Mouse (Mus musculus) hindbrain, embryonic 15.5 days (tissue): Measurements from ENCODE around the gene Abtb1. TPM values are rescaled to one million over a fixed set of nuclear protein-coding genes. Genes with fewer than 3 reads are reported as not detected.
A peak's percentile ranks its signal among the peaks of the same experiment; 100 is the strongest.

ENCODE experiments used
- ATAC-seq: fragments of 200-750 bp; cut with Nextera tagmentation; 2 replicates; pipeline ENCODE4 v1.8.0; 2017; ENCODE audit warnings: low read depth, moderate number of reproducible peaks, moderate TSS enrichment; ENCODE audit not compliant: low FRiP score
- H3K27ac ChIP-seq: fragments of 300-500 bp; sonication (generic); replicated peaks from 2 replicates; pipeline ENCODE4 v1.5.1; 2015; ENCODE audit warnings: mild to moderate bottlenecking, inconsistent platforms
- H3K27me3 ChIP-seq: fragments of 300-500 bp; sonication (generic); 2 replicates; pipeline ENCODE4 v1.6.1; 2015; ENCODE audit warnings: control low read depth, inconsistent platforms
- H3K36me3 ChIP-seq: fragments of 300-500 bp; sonication (generic); 2 replicates; pipeline ENCODE4 v1.6.1; 2015; ENCODE audit warnings: control low read depth, inconsistent platforms
- H3K4me1 ChIP-seq: fragments of 300-500 bp; sonication (generic); replicated peaks from 2 replicates; pipeline ENCODE4 v1.6.1; 2015; ENCODE audit warnings: control low read depth, inconsistent platforms
- H3K4me2 ChIP-seq: fragments of 300-500 bp; sonication (generic); 2 replicates; pipeline ENCODE4 v1.6.1; 2015; ENCODE audit warnings: moderate library complexity, mild to moderate bottlenecking, inconsistent platforms
- H3K4me3 ChIP-seq: fragments of 300-500 bp; sonication (generic); 2 replicates; pipeline ENCODE4 v1.5.1; 2015; ENCODE audit warnings: mild to moderate bottlenecking, inconsistent platforms
- H3K9ac ChIP-seq: fragments of 300-500 bp; sonication (generic); 2 replicates; pipeline ENCODE4 v1.6.1; 2015; ENCODE audit warnings: inconsistent platforms
- H3K9me3 ChIP-seq: fragments of 300-500 bp; sonication (generic); 2 replicates; pipeline ENCODE4 v1.6.1; 2016; ENCODE audit warnings: control low read depth, inconsistent platforms
- WGBS: fragments of 180-500 bp; shearing (Covaris S2); methylation state at CpG from one replicate; pipeline ENCODE4 v1.1.7; 2015; 5-methylcytosine and 5-hydroxymethylcytosine counted together
- polyA plus RNA-seq: library from polyadenylated mRNA; unstranded; fragments of >200 nt; fragmentation: Nextera tagmentation; extraction: Ambion mirVana; gene quantifications from 2 replicates; pipeline ENCODE4 v1.2.1, GENCODE M21; 2015

Gene Abtb1
- polyA plus RNA-seq, 1 experiment from 2014 or later, result 40.3 TPM

GRCm38 (mm10) chr6:88826965-88827364 is 14.8 kb downstream of the Abtb1 start:
- Histone ChIP-seq H3K9ac (no peak overlapping the region), H3K4me3 (no peak overlapping the region), H3K4me2 (no peak overlapping the region), H3K9me3 (no peaks in the 10 kb centered on the region), H3K4me1 (peaks cover 12% of the 10 kb centered on the region), H3K36me3 (no peaks in the 10 kb centered on the region), H3K27ac (no peak overlapping the region; the same call in 1 of the 2 replicates), H3K27me3 (no peaks in the 10 kb centered on the region)
- no peak for ATAC-seq
- 67% methylated on average over 3 of the region's 3 CpGs for WGBS

- ATAC-seq, result peak; percentile 44; the same call in 1 of the 2 replicates
- Histone ChIP-seq H3K4me2 (no peak overlapping the region), H3K4me1 (peaks cover 12% of the 10 kb centered on the region), H3K9me3 (no peaks in the 10 kb centered on the region), H3K27ac (no peak overlapping the region; the same call in 1 of the 2 replicates), H3K4me3 (no peak overlapping the region), H3K9ac (no peak overlapping the region), H3K36me3 (no peaks in the 10 kb centered on the region), H3K27me3 (no peaks in the 10 kb centered on the region)
- WGBS, result 35% methylated on average over 6 of the region's 6 CpGs
These were observed 15.2 kb downstream of the Abtb1 start for GRCm38 (mm10) chr6:88826545-88826944.

- Histone ChIP-seq H3K4me1 (peaks cover 9% of the 10 kb centered on the region), H3K9me3 (no peaks in the 10 kb centered on the region), H3K27ac (no peak overlapping the region), H3K9ac (no peak overlapping the region), H3K4me2 (no peak overlapping the region), H3K4me3 (no peak overlapping the region), H3K27me3 (no peaks in the 10 kb centered on the region), H3K36me3 (no peaks in the 10 kb centered on the region)
- no peak for ATAC-seq
- WGBS, result 59% methylated on average over 3 of the region's 3 CpGs
These were observed 15.7 kb downstream of the Abtb1 start for GRCm38 (mm10) chr6:88826088-88826487.

GRCm38 (mm10) chr6:88824183-88824582 is 17.6 kb downstream of the Abtb1 start:
- ATAC-seq, result no peak
- Histone ChIP-seq H3K27ac (no peak overlapping the region), H3K4me2 (no peak overlapping the region), H3K4me1 (peaks cover 9% of the 10 kb centered on the region), H3K27me3 (no peaks in the 10 kb centered on the region), H3K4me3 (no peak overlapping the region), H3K36me3 (no peaks in the 10 kb centered on the region), H3K9ac (no peak overlapping the region), H3K9me3 (no peaks in the 10 kb centered on the region)
- 58% methylated on average over 7 of the region's 7 CpGs for WGBS

DNA sequence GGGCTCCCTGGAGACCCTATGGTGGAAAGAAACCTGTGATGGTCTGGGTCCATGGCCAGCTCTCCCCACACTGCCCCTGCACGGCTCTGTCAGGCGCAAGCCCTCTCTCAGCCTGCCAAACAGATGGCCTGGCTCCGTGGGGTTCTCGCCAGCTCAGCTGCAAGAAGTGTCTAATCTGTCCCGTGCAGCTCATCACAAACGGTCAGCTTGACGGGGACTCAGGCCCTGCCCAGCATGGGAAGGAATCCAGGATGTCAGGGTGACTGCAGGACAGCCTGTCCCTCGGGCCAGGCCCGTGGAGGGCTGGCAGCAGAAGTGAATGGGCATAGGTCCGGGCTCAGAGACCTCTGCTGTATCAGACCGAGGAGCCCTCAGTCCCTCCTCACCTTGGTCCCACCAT is 19.9 kb downstream of the Abtb1 start:
- peak; percentile 41; the same call in 1 of the 2 replicates for ATAC-seq
- no peak overlapping the region for H3K4me3 ChIP-seq
- no peaks in the 10 kb centered on the region for H3K36me3 ChIP-seq
- no peak overlapping the region for H3K27ac ChIP-seq
- no peak overlapping the region for H3K9ac ChIP-seq
- H3K4me1 ChIP-seq, result peaks cover 5% of the 10 kb centered on the region
- no peaks in the 10 kb centered on the region for H3K27me3 ChIP-seq
- no peak overlapping the region for H3K4me2 ChIP-seq
- no peaks in the 10 kb centered on the region for H3K9me3 ChIP-seq
- 65% methylated on average over 11 of the region's 11 CpGs for WGBS

GRCm38 (mm10) chr6:88821294-88821693 is 20.5 kb downstream of the Abtb1 start:
- 94% methylated on average over 6 of the region's 6 CpGs for WGBS
- ATAC-seq, result no peak
- no peaks in the 10 kb centered on the region for H3K27me3 ChIP-seq
- H3K9me3 ChIP-seq, result no peaks in the 10 kb centered on the region
- H3K9ac ChIP-seq, result no peak overlapping the region
- H3K4me3 ChIP-seq, result no peak overlapping the region
- H3K4me2 ChIP-seq, result no peak overlapping the region
- H3K4me1 ChIP-seq, result no peaks in the 10 kb centered on the region
- no peak overlapping the region for H3K27ac ChIP-seq
- no peaks in the 10 kb centered on the region for H3K36me3 ChIP-seq

DNA sequence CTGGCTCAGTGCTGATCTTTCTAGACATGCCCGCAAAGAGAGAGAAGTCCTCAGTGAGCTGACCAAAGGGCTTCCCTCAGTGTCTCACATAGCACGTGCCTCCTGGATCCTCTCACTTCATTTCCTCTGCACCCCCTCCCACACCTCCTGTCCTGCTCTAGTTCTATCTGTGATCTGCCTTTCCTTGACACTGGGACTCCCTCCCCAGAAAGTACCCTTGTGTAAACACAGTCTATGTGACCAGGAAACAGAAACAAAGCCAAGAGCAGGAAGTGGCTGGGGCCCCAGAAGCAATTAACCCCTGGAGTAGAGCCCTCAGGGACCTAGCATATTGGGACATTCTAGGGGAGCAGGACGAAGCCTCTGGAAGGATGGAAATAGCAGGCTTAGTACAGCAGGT is 20.9 kb downstream of the Abtb1 start:
- 67% methylated on average over 3 of the region's 3 CpGs for WGBS
- no peak for ATAC-seq
- Histone ChIP-seq H3K27ac (no peak overlapping the region), H3K9ac (no peak overlapping the region), H3K4me2 (no peak overlapping the region), H3K4me3 (no peak overlapping the region), H3K36me3 (no peaks in the 10 kb centered on the region), H3K4me1 (no peaks in the 10 kb centered on the region), H3K27me3 (no peaks in the 10 kb centered on the region), H3K9me3 (no peaks in the 10 kb centered on the region)

- 78% methylated on average over 3 of the region's 3 CpGs for WGBS
- H3K9me3 ChIP-seq, result no peaks in the 10 kb centered on the region
- H3K4me1 ChIP-seq, result peaks cover 14% of the 10 kb centered on the region
- no peak overlapping the region for H3K27ac ChIP-seq
- H3K4me3 ChIP-seq, result no peak overlapping the region
- H3K36me3 ChIP-seq, result no peaks in the 10 kb centered on the region
- H3K9ac ChIP-seq, result no peak overlapping the region
- no peak for ATAC-seq
- no peak overlapping the region for H3K4me2 ChIP-seq
- H3K27me3 ChIP-seq, result no peaks in the 10 kb centered on the region
These were observed 24.9 kb downstream of the Abtb1 start for GRCm38 (mm10) chr6:88816913-88817312.

- H3K4me3 ChIP-seq, result no peak overlapping the region
- no peaks in the 10 kb centered on the region for H3K36me3 ChIP-seq
- H3K27ac ChIP-seq, result no peak overlapping the region
- no peaks in the 10 kb centered on the region for H3K27me3 ChIP-seq
- 76% methylated on average over 3 of the region's 3 CpGs for WGBS
- no peak overlapping the region for H3K4me2 ChIP-seq
- no peak for ATAC-seq
- H3K9me3 ChIP-seq, result no peaks in the 10 kb centered on the region
- H3K9ac ChIP-seq, result no peak overlapping the region
- H3K4me1 ChIP-seq, result peaks cover 14% of the 10 kb centered on the region
These were observed 26.3 kb downstream of the Abtb1 start for GRCm38 (mm10) chr6:88815489-88815888.

DNA sequence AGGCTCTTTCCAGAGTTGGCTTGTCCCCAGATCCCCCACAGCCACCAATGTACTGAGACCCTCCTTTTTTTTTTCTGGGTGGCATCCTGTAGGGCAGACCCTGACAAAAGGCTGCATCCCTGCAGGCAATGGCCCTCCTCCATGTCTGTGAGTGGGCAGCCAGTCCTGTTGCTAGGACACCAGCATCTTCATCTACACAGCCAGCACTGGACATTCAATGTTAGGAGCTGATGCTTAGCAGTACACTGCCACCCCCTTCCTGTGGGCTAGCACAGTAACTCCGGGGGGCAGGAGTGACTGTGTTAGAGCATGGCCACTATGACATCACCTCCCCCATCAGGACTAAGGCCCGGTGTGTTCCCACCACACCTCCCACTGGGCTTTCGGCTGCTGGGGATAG is 26.7 kb downstream of the Abtb1 start:
- H3K4me2 ChIP-seq, result no peak overlapping the region
- no peak overlapping the region for H3K9ac ChIP-seq
- 46% methylated on average over 3 of the region's 3 CpGs for WGBS
- no peaks in the 10 kb centered on the region for H3K9me3 ChIP-seq
- H3K4me3 ChIP-seq, result no peak overlapping the region
- H3K27ac ChIP-seq, result no peak overlapping the region
- peak; percentile 60 for ATAC-seq
- H3K27me3 ChIP-seq, result no peaks in the 10 kb centered on the region
- H3K4me1 ChIP-seq, result peaks cover 15% of the 10 kb centered on the region
- H3K36me3 ChIP-seq, result no peaks in the 10 kb centered on the region

DNA sequence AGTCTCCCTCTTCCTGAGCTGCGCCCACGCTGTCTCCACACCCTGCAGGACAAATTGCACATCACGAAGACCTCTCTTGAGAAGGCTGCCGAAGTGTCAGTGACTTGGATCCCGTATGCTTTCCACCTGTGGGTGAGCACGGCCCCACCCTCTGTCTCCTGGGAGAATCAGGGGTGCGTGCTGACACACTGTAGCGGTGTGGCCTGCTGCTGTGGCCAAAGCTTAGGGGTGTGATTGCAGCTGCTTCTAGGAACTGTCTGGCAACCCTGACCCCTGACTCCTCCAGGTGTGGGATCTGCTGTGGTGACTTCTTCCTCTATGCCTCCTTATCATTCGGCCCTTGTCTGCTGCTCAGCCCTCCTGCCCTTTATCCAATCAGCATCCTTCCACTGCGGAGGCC is 28.0 kb downstream of the Abtb1 start:
- H3K4me2 ChIP-seq, result no peak overlapping the region
- no peak overlapping the region for H3K9ac ChIP-seq
- H3K4me3 ChIP-seq, result no peak overlapping the region
- 87% methylated on average over 10 of the region's 10 CpGs for WGBS
- H3K4me1 ChIP-seq, result peaks cover 20% of the 10 kb centered on the region
- H3K27ac ChIP-seq, result no peak overlapping the region
- H3K27me3 ChIP-seq, result no peaks in the 10 kb centered on the region
- no peak for ATAC-seq
- no peaks in the 10 kb centered on the region for H3K9me3 ChIP-seq
- H3K36me3 ChIP-seq, result no peaks in the 10 kb centered on the region

DNA sequence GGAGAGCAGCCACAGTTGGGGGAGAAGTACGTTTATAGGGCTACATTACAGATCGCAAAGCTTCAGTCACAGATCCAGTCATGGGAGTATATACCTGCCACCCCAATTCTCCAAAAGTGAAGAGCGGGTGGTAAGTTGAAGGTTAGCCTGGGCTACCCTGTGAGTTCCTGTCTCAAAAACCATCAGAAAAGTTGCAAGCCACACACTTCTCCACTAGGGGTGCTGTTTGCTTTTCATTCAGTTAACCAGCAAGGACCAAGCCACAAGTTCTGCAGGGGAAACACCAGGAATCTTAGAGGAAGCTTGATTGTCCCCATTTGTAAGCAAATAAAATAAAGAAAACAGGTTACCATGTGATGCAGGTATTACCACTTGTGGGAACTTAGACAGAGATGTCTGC is 28.9 kb downstream of the Abtb1 start:
- Histone ChIP-seq H3K27ac (no peak overlapping the region), H3K4me1 (peaks cover 20% of the 10 kb centered on the region), H3K36me3 (no peaks in the 10 kb centered on the region), H3K4me3 (no peak overlapping the region), H3K9me3 (no peaks in the 10 kb centered on the region), H3K4me2 (no peak overlapping the region), H3K27me3 (no peaks in the 10 kb centered on the region), H3K9ac (no peak overlapping the region)
- WGBS, result 73% methylated on average over 3 of the region's 3 CpGs
- ATAC-seq, result no peak

- Histone ChIP-seq H3K9me3 (no peaks in the 10 kb centered on the region), H3K27ac (no peak overlapping the region), H3K4me3 (no peak overlapping the region), H3K36me3 (no peaks in the 10 kb centered on the region), H3K4me1 (peaks cover 20% of the 10 kb centered on the region), H3K4me2 (no peak overlapping the region), H3K27me3 (no peaks in the 10 kb centered on the region), H3K9ac (no peak overlapping the region)
- ATAC-seq, result no peak
- WGBS, result 65% methylated on average over 7 of the region's 7 CpGs
These were observed 29.8 kb downstream of the Abtb1 start for GRCm38 (mm10) chr6:88811880-88812400.
